Mouse (Mus musculus) heart, postnatal 25 days (tissue): ENCODE data around the gene Slc26a1. TPM values are rescaled to one million over a fixed set of nuclear protein-coding genes. Genes with fewer than 3 reads are reported as not detected.

Experiments
- DNase-seq: peaks from one replicate; pipeline ENCODE4 v3.0.0; 2022; ENCODE audit warnings: low spot score
- intact Hi-C: fragments of 180-260 bp; cut with DNase I; formaldehyde crosslinking; loops from one replicate; pipeline ENCODE4 v1.15.1; 2025
- total RNA-seq, 2 experiments: library from RNA; stranded (reverse); gene quantifications; 2 replicates each; pipeline ENCODE4 v1.2.3; 2021

Gene Slc26a1
- total RNA-seq, 2 experiments from 2014 or later: not detected

DNA sequence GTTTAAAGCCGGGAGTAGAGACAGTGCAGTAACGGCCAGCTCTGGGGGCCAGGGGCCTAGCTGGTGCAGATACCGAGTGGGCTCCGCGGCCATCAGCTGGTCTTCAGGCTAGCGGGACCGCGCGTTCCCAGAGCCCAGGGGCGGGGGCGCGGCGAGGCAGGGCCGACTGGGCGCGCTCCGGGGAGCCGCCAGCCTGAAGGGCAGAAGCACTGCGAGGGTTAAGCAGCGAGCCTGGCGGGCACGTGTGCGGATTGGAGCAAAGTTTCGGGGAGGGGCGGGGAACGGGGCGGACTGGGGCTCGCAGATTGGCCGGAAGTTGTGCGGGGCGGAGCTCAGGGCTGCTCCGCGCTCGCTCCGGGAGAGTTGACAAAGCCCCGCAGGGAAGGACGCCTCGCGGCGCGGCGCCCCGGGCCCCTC is 18.5 kb upstream of the Slc26a1 start:
- intact Hi-C loops: loop anchor here (2.0 kb wide), 1 partner anchor 25 kb away; the partner anchor contains the start of gene Dgkq
- peak; percentile 74 for DNase-seq

DNA sequence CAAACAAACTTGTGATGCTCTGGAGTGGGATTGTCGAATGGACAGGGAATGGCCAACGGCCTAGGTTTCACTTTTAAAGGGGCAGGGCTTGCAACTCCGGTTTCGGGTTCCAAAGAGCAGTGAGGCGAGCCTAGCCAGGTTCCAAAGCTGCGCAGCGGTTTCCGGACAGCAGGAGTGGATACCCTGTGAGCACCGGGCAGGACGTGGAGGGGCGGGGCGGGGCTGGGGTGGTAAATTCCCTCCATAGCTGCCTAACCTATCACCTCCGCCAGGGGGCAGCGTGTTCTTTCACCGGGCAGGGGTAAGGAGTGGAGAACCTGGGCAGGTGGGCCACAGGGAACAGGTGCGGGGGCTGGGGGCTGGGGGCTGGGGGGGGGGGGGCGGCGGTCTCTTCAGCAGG is 16.9 kb upstream of the Slc26a1 start, which contains the start of gene Fgfrl1:
Fgfrl1 (plus strand) TSS at position 112 of the 400 bp plus-strand sequence.
- intact Hi-C loops: loop anchor here (2.0 kb wide), 1 partner anchor 23 kb away; the partner anchor contains the start of gene Dgkq
- DNase-seq: peak; percentile 20

DNA sequence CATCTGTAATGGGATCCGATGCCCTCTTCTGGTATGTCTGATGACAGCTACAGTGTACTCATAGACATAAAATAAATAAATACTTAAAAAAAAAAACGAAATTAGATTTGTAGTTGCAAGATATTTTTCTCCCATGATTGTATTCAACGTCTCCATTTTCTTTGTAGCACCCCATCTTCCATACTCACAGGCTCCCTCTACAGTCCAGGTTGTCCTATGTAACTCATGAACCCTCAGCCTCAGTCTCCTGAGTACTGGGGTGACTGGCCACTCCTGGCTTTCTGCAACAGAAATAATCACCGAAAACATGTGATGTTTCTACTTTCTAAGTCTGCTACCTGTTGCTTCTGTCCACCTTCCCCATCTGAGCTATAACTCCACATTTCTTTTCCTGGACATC is 15.8 kb upstream of the Slc26a1 start:
- DNase-seq: no peak
- intact Hi-C loops: no loop called here

DNA sequence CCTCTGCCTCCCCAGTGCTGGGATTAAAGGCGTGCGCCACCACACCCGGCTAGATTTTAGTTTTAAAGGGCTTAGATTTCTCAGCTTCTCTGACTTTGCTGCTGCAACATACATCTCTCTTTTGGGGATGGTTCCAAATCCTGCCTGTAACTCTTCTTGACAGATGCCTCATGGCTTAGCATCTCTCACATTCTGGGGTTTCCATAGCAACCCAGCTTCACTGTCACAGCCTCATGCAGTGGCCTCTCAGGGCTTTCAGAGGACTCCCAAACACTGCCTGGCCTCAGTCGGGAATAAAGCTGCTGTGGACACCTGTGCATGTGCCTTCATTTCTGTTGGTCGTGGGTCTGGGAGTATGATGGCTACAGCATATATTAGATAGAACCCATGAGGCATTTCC is 13.7 kb upstream of the Slc26a1 start:
- intact Hi-C loops: no loop called here
- no peak for DNase-seq

DNA sequence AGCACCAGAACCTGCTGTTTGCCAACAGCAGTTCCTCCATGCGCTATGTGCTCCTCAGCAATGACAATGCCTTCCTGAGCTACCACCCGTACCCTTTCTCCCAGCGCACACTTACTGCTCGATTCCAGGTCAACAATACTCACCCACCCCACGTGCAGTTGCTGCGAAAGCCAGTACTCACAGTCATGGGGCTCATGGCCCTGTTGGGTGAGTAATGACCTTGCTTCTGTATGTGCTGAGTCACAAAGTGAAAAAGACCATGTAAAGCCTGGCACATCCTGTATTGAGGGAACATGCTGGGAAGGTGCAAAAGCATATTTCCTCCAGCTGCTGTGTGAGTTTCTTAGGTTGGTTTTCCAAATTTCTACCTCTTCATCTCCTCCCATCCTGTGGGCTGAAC is 5.5 kb upstream of the Slc26a1 start:
- DNase-seq: no peak
- intact Hi-C loops: no loop called here

DNA sequence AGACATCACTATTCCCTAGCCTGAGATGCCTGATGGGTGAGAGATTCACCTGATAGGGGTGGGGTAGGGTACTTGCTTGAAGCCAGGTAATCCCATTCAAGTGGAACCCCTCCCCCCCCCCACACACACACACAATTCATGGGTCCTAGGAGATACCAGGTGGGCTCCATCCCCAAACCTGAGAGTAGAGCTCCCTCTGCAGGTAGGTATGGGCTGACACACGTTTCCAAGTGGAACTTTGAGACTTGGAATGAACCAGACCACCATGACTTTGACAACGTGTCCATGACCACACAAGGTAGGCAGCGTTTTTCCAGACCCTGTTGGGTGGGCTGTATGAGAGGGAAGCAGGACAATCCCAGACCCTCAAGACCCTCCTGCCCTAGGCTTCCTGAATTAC is 4.5 kb upstream of the Slc26a1 start:
- intact Hi-C loops: no loop called here
- DNase-seq: no peak

DNA sequence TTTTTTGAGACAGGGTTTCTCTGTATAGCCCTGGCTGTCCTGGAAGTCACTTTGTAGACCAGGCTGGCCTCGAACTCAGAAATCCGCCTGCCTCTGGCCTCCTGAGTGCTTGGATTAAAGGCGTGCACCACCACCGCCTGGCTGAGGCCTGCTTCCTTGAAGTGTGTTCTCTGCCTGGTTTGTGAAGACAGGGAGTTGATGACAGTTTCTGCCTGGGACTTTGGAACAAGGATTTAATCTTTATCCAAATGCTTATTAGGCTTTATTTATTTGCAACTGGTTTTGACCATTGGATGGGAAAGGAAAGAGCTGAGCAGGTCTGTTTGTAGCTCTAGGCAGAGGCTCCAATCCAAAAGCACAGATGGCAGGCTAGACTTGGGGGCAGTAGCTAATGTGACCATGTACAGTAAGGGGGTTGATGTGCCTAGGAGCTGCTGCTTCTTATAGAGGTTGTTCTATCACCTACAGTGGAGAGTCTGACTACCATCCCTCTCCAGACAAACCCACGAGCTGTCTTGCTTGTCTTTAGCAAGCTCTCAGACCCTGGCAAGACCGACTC is 3.0 kb upstream of the Slc26a1 start:
- no peak for DNase-seq
- intact Hi-C loops: no loop called here

DNA sequence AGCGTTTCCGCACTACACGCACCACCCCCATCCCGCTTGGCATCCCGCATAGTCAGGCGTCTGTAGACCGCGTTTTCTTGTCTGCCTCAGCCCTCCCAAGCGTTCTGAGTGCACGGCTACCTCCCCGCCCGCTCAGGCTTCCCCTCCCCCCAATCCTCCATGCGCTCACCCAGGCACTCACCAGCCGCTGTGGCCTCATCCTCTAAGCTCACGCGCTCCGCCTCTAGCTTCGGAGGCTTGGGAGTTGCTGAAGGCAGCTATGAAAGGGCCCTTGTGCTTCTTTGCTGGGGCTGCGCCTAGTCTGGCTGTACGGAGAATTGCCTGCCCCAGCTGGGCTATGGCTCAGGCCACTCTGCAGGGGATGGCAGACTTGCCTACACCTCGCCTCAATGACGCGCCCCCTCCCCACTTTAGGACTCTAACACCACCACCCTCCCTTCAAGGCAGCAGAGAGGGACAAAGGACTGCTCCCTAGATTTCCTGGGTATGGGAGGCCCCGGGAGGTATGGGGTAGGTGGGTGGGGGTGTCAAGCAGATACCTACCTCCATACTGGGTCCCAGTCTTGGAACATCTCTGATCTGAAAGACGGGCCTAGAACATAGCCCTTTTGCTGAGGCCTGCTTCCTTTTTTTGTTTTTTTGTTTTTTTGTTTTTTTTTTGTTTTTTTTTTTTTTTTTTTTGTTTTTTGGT is 2.4 kb upstream of the Slc26a1 start:
- DNase-seq: peak; percentile 20
- intact Hi-C loops: no loop called here

DNA sequence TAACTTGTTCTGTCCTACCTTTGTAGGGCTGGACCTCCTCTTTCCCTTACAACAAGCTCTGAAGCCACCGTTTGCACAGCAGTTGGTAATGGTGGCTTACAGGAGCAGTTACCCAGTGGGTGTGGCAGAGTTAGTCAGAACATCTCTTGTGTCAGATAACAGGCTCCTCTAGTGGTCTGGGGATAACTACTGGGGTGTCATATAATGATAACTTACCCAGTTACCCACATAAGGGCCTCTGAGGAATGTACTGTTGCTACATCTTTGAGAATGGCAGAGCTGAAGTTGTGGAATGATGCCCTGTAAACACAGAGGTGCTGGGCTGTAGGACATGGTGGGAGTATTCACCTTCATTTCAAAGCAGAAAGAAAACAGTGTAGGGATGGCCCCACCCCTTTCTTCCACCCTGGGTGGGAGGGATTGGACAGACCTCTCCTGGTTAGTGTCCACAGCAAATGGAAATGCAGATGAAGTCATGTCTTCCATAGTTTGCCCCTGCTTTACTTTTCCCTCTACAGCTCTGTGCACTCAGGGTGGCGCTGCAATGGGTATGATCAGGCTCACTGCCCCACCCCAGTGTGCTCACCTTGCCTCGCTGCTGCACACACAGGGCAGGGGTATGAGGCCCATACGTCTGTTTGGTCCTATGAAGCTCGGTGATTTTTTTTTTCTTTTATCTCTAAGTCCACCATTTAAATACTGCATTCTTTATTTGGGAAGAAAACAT is 1.6 kb upstream of the Slc26a1 start:
- intact Hi-C loops: no loop called here
- no peak for DNase-seq

DNA sequence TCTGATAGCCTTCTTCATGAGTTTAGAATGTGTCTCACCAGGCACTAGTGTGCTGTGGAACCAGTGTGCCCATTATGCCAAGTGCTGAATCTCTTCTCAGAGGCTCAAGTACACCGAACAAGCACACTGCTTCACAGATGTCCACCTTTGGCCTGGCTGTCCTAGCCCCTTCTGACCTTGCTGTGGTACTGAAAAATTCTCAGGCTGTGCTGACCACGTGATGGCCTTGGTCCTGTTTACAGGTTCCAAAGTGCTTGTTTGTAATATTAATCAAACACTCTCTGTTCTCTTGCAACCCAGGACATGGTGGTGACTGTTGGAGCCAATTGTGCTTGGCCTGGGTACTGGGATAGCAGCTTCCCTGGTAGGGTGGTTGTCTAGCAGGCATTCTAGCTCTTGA is 745 bp downstream of the Slc26a1 start:
- intact Hi-C loops: no loop called here
- no peak for DNase-seq

DNA sequence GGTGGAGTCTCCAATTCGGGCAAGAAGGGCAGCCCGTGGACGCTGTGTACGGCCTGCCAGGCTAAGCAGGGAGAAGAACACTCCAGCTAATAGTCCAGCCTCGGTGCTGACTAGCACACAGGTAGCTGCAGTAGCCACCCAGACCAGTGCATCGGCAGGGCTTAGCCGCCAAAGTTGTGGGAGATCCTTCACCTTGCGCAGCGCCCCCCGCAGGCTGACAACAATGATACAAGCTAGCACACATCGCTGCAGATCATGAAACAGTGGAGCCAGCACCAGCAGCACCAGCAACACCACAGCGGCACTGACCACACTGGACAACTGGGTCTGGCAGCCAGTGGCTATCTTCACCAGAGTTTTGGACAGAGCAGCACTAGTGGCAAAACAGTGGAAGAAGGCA is 3.6 kb downstream of the Slc26a1 start:
- DNase-seq: no peak
- intact Hi-C loops: loop anchor here (2.0 kb wide), 1 partner anchor 55 kb away; no protein-coding TSS in a partner anchor

DNA sequence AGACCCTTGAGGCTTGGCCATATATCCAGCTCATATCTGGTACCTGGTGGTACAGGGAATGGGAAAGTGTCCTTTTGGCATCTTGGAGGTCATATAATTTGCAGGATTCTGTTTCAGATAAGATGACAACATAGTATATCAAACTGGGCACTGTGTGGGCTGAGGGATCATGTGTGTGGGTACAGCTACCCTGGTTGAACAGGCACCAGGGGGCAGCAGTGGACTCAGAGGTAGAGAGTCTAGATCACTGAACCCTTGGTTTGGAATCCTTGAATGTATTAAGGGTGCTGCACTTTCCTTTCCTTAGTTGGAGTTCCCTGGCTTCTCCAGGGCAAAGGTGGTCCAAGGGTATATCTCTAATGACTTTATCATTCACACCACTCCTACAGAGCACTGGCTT is 4.6 kb downstream of the Slc26a1 start:
- DNase-seq: no peak
- intact Hi-C loops: loop anchor here (2.0 kb wide), 1 partner anchor 56 kb away; no protein-coding TSS in a partner anchor

DNA sequence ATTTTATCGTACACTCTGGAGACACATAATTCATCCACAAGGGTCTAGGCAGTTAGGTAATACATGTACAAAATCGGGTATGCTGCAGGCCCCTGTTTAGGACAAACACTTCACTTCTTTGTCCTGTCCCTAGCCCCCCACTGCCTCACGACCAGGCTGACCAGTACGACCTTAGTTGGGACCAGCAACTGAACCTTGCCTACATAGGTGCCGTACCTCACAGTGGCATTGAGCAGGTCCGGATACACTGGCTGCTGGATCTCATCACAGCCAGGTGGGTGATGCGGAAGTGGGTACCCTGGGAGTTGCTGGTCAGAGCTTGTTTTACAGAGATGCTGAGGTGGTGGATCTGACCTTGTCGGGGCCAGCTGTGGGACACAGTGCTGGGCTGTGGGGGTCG is 5.4 kb downstream of the Slc26a1 start:
- intact Hi-C loops: loop anchor here (2.0 to 5.0 kb wide), 3 partner anchors 23 to 57 kb away; partner anchors contain the start of genes Fgfrl1, Gak and Tmem175
- no peak for DNase-seq

DNA sequence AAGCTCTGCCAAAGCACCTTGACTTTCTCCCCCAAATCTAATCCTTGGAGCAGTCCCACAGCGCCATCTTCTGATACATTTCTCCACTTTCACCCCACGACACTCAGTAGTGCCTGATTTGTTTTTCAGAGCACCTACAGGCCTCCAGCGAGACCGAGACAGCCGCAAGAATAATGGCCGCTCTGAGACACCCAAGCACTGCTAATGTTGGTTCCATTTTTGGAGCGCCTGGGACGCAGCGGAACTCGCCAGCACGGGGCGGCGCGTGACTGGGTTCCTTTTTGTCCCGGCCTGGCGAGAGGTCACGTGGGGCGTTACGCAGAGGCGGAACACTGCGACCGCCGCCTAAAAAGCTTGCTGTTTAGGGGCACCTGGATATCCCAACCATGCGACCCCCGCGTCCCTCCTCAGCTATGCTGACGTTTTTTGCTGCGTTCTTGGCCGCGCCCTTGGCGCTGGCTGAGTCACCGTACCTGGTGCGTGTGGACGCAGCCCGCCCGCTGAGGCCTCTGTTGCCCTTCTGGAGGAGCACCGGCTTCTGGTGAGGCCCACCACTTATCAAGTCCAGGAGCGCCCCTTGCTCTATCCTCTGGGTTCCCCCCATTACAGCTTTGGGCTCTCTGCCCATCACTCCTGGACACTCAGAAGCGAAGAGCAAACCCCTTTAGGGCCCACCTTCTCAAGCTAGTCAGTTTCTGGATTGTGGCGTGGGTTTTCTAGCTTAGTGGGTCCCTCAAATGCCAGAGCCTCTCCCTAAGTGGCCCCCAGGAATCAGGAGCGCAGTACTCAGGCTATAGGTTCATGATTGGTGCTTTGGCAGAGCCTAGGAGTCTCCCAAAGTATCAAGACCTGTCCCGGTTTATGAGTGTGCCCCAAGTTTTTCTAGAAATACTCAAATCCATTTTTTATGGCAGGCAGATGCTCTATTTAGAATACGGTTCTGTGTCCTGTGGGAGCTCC is 6.1 kb downstream of the Slc26a1 start, which contains the start of gene Dgkq:
Dgkq (minus strand) TSS at position 696 of the 960 bp plus-strand sequence.
- DNase-seq: peak; percentile 83
- intact Hi-C loops: loop anchor here (2.0 to 5.0 kb wide), 2 partner anchors 24 to 42 kb away; partner anchors contain the start of genes Fgfrl1, Gak and Tmem175

DNA sequence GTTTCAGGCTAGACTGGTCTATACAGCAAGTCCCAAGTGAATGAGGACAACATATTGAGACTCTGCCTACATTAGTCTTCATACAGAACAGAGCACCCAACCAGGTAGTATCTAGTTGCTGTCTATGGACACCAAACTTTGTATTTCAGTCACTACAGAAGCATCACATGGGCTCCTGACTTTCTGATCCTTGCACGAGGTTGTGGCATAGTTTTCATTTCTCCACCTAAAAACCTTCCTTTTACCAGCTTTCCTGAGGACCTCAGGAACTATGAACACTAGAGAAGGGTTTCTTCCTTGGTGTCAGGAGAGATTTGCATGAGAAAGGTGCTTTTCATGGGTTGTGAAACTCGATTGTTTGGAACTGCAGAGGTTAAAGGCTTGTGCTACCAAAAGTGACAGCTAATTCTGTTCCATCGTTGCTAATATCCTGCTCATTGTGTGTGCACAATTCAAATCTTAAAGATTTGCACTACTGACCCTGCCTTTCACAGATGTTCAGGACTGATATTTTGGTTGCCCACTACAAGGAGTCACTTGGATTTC is 6.9 kb downstream of the Slc26a1 start:
- intact Hi-C loops: loop anchor here (2.0 to 5.0 kb wide), 2 partner anchors 24 to 41 kb away; partner anchors contain the start of genes Fgfrl1, Gak and Tmem175
- DNase-seq: no peak

DNA sequence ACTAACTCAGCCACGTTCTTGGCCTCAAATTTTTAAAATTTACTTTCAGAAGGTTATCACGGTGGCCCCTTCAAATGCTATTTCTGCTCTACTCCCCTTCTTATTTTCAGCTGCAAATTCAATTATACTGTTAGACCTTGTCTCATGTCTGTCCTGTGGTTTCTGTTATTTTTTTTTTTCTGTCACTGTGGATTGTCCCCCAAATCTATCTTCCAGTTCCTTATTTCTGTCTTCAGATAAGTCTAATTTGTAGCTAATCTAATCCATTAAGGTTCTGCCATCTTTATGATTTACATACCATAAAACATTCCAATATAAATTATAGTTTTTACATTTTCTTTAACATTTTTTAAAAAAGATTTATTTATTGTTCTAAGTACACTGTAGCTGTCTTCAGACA is 8.0 kb downstream of the Slc26a1 start:
- DNase-seq: no peak
- intact Hi-C loops: loop anchor here (5.0 kb wide), 1 partner anchor 40 kb away; the partner anchor contains the start of genes Gak and Tmem175

DNA sequence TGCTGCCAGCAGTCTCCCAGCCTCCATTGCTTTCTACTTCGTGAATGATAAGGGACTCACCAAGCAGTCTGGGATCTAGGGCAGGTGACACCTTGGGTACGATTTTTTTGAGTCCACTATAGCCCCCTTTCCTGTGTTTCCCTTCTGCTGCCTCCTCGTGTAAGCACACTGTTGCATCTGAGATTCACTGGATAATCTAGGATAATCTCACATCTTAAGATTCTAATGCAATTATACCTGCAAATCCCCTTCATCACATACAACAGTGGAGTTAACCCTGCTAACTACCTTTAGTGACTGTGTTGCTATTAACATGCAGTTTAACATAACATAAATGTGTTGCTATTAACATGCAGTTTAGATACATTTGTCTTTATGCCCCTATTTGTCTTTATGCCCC is 10.3 kb downstream of the Slc26a1 start:
- intact Hi-C loops: loop anchor here (5.0 kb wide), 1 partner anchor 38 kb away; the partner anchor contains the start of genes Gak and Tmem175
- DNase-seq: no peak

DNA sequence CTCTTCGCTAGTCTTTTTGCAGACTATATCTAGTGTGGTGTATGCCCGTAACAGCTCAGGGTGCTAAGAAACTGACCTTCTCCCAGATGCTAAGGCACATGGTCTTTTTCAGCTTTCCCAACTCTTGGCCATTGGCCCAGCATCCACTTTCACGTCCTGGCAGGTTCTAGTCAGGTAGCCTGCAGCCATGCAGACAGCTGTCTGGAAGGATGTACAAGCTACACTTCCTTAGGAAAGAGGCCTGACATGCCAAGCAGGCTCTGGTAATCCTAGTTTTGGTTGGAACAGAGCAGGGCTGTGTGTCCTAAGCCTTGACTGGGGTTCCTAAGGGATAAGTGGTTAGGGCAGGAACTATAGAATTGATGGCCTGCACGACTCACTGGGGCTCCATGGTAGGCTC is 12.6 kb downstream of the Slc26a1 start:
- intact Hi-C loops: no loop called here

More for the DNA sequence above, 12.6 kb downstream of the Slc26a1 start:
- no peak for DNase-seq
